Mouse (Mus musculus) hindlimb bud, embryonic 11.5 days (tissue): Measurements from ENCODE around the gene F830045P16Rik.

ENCODE experiments used
- DNase-seq: peaks from one replicate; pipeline ENCODE4 v3.0.0-alpha.2; 2012; ENCODE audit warnings: low read depth, low spot score; ENCODE audit errors: extremely low spot score

The F830045P16Rik gene

DNA sequence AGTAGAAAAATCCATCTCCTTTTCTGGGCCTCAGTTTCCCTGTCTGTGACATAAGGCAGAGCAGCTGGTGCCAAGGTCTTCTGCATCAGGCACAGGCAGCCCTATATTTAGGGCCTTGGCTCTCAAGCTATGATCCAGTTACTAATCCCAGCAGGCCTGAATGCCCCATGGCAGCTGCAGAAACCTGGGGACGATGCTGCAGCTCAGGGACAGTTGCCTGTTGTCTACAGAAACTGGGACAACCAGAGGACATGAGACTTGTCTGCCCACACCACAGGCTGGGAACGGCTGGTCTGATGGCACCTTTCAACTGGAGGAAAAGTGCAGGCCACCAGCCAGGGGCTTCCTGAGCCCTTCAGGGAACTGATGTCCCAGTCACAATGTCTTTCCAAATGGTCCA lies at the start of gene F830045P16Rik:
F830045P16Rik (minus strand) TSS at position 226 of the 400 bp plus-strand sequence.
- no peak for DNase-seq

- DNase-seq = no peak
Measured at GRCm38 (mm10) chr2:129585904-129586514, 49.6 kb upstream of the F830045P16Rik start.

GRCm38 (mm10) chr2:129584905-129585304 lies 48.5 kb upstream of the F830045P16Rik start:
- no peak for DNase-seq

DNA sequence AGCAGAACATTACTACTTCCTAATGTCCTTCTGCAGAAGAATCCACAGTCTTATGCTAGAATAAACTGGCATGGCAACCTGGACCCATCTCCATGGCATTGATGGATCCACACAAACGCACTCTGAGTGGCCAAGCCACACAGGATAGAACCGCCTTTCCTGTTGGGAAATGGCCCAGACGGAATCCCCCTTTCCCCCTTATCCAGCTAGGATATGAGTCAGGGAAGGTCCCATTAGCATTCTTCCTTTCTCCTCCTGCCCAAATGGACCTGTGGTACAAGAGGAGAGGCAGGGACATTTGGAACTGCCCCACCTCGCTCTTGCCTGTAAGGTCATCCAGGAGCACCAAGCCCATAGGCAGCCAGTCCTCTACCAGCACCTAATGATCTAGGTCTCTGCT lies 45.9 kb upstream of the F830045P16Rik start:
- DNase-seq = no peak

- no peak for DNase-seq
Measured at GRCm38 (mm10) chr2:129581826-129582225, 45.4 kb upstream of the F830045P16Rik start.

DNA sequence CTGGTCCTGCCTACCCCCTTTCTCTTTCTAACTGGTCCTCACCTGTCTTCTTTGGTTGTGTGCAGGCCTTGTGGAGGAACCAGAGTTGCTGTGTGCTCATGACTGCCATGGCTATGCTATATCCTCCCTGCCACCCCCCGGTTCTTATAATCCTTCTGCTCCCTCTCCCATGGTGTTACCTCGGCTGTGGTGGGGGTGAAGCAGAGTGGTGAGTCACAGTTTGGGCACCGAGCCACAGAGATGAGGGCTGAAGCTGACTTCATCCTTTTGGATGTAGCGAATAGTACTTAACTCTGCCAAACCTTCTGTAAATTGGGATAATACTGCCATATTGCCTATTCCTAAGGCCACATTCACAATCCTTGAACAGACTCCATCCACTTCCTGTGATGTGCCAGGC lies 44.3 kb upstream of the F830045P16Rik start:
- no peak for DNase-seq

DNA sequence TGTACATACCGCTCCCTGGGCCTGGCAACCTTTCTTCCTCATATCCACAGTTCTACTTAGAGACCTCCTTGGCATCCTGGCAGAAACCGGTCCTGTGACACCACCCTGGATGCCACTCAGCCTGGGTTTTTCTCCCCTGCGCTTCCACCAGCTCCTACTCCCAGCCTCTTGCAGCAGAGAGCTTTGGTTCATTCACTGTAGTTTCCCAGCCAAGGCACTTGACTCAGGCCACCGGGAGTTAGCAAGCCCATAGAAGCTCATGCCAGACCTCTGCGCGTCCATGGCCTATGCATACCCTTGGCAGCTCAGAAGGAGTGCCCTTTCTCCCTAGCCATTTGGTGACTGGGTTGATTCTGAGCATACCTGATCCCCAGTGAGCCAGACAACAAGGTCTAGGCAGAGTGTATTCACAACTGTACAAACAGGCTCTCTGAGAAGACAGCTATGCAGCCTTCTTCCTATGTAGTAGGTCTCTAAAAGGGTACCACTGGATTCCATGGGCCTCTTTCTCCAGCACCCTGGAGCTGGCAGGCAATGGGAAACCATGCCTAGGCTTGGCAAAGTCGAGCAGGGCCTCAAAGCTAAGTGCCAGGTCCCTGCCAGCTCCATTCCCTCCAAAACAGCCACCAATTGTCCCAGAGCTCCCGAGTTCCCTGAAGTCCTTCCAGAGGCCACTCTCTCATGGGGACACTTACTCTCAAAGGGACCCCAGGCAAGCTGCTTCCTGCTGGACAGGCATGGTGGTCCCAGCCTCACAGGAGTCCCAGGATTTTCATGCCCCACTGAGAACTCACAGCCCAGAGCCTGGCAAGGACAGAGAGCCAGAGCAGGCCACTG lies 40.4 kb upstream of the F830045P16Rik start:
- no peak for DNase-seq

GRCm38 (mm10) chr2:129575113-129575512 lies 38.7 kb upstream of the F830045P16Rik start:
- no peak for DNase-seq

DNA sequence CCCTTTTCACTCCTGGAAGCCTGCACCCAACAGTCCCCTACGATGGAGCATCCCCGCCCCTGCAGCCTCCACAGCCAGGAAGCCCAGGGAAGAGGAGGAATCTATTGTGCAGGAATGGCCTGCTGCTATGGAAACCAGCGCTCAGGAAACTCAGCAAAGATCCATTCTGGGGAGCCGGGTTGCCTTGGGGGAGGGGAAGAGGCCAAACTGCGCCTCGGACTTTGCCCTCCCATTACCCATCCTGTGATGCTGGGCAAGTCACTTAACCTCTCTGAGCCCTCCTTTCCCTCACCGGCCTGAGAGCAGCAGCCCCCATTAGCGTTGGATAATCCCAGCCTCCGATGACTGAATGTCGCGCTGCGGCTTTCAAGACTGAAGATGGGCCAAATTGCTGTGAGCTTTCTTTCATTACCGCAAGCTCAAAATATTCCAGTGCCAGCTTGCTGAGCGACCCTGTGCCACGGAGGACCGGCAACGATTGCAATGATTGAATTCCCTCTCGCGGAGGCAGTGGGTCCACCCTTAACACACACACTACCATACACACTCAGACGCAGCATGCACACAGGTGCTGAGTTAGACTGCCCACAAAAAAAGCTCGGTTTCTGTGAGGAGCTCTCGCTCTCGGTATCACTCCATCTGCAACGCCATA lies 38.1 kb upstream of the F830045P16Rik start:
- DNase-seq = no peak

DNA sequence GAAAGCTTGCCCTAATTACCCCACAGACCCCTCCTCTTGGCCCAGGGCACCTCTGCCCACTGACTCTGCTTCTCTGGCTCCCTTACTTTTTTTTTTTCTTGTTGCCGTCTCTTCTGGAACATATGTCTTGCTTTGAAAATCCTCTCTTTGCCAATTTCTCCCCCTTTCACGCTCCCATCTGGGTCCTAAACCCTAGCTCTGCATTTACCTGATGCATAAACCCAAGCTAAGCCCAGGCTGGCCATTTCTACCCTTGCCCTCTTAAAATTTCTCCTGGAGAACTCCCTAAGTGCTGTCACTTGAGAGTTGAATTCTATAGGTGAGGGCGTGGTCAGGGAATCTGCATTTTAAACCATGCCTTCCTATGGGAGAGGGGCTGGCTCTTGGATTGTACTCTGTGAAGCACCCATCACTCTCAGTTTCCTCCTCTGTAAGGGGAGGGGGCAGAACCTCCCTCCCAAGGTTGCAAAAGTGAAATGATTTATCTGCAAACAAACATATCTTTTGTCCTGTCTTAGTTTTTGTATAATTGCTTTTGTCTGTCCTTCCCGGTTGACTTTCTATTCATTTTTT lies 37.4 kb upstream of the F830045P16Rik start:
- no peak for DNase-seq

DNA sequence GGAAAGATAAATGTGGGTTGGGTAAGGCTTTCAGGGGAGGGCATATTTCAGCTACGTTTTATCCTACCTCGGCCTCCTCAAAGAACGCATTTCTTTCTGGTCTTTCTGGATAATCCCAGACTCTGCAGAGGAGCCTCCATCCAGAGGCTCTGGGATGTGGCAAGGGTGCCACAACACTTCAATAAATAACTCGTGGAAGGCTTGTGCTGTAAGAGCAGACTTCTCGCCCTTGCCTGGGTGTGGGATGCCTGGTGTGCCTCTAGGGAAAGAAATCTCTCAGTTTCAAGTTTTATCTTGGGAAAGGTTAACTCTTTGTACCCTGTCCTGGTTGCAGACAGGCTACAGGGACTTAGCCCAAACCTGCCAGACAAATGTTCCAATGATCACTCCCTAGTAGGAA lies 33.2 kb upstream of the F830045P16Rik start:
- no peak for DNase-seq

GRCm38 (mm10) chr2:129569120-129569519 lies 32.7 kb upstream of the F830045P16Rik start:
- no peak for DNase-seq

GRCm38 (mm10) chr2:129563944-129564709 lies 27.7 kb upstream of the F830045P16Rik start:
- no peak for DNase-seq

GRCm38 (mm10) chr2:129561796-129562195 lies 25.4 kb upstream of the F830045P16Rik start:
- no peak for DNase-seq

DNA sequence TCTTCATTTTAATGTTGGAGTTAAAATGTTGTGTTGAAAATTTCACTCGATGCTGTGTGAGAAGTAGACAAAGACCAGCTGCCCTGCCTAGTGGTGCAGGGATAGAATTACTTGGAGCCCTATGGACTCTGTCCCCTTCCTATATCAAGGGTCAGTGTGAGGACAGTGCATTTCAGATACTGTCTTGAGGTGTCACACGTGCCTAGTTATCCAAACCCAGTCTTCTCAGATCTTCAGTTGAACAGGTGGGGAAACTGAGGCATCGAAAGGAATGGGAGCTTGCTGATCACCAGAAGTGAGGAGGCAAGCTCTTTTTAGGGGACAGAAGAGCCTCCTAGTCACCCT lies 22.4 kb upstream of the F830045P16Rik start:
- no peak for DNase-seq

- no peak for DNase-seq
Measured at GRCm38 (mm10) chr2:129558008-129558874, 21.8 kb upstream of the F830045P16Rik start.

- no peak for DNase-seq
Measured at GRCm38 (mm10) chr2:129556081-129556480, 19.7 kb upstream of the F830045P16Rik start.

DNA sequence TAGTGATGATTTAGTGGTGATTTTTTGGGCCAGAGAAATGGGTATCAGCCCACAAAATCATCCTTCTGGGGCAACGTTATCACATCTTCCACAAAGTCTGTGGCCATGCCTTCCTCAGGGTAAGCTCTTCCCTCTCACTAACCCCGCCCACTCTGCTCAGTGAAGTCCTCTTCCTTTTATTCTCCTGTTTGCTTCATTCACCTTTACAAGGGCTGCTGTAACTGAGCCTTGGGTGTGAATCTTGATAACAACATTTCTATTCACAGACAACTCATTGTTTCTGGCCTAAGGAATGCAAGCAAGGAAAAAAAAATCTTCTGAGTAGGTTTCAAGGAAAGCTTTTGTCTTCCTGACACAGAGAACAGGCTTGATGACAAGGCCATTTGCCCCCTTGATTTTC lies 14.4 kb upstream of the F830045P16Rik start:
- DNase-seq = no peak

GRCm38 (mm10) chr2:129549537-129550135 lies 13.2 kb upstream of the F830045P16Rik start:
- DNase-seq = no peak

DNA sequence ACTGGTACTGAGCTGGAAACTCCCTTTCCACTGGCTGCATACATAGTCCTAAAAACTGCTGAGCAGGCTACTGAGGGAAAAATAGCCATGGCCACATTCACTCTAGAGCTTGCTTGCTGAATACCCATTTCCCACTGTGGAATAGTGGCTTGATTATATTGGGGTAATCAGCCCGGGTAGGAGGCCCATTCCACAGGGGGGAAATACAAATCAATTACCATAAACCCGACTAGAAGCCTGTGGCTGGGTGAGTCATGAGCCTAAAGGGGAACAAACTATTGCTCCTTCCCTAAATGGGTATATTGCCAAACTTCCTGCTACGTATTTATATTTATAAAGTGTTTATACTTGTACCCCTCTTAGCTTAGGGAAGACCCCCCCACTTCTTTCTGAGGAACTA lies 10.4 kb upstream of the F830045P16Rik start:
- DNase-seq = no peak
